Mouse (Mus musculus): ENCODE measurements around the gene Cd3e.
"Not testable (repeated sequence)": the region's sequence is repeated elsewhere in the genome, so short reads cannot be mapped to it uniquely, and the experiment has no call there.

Cd3e gene

DNA sequence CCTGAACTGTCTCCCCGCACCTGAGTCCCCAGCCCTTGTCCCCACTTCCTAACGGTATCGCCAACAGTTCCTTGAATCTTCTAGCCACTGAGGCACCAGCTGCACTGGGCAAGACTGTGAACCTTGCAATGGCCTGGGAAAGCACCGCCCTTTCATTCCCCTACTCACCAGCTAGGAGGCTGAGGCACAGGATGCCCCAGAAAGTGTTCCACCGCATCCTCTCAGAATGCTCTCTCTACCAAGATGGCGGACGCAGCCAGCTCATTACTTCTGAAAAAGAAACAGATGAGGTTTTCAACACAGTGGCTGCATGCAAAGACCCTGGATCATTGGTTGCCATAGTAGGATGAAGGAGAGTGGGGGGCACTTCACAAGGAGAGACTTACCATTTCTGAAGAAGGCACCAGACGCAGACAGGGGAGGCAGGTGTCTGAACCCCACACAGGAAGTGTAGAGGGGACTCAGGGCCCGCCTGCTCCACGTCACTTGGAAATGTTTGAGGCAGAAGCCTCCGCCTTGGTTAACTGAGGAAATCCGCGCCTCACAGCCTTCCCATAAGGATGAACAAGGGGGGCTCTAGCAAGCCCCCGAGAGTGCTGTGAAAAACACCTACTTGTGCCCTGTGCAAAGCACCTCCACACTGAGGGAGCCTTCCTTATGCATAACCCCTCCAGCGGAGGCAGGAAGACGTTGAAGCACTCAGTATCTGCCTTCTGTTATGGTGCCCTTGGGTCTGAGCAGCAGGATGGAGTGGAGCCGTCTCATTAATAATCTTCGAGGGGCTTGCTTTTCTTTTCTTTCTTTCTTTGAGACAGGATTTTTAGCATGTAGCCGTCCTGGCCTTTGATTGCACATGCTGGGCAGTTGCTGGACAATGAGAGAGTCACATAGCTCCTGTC lies at the start of gene Cd3e:
Gene Cd3e, minus strand, starts transcription at position 448 of the 899 bp plus-strand sequence.
- DNase-seq (ENCODE audit: low read depth, low spot score): no peak

DNA sequence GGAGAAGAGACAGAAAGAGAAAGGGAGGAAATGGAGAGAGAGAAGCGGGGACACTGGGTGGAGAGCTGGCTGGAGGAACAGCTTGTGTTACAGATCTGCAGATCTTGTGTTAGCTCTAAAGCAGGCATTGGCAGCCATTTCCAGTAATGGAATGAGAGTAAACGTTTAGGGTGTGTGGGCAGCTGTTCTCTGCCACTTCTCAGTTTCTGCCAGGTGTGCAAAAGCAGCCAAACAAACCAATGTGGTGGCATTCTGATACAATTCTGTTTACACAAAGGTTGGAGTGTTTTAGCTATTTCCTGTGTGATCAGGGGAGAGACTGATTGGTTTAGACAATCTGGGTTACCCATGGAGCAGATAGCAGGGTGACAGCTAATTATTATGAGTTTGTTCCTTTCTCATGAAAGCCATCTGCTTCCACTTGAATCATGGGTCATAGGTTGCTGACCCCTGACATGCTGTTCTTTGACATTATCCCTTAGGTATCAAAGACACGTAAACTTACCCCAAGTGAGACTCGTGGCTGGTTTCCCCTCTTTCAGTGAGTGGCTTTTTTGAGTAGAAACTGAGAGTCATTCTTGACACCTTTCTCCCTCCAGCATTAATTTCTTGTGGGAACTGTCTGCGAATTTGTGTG lies 49.0 kb upstream of the Cd3e start:
- DNase-seq (ENCODE audit: low read depth, low spot score): no peak

DNA sequence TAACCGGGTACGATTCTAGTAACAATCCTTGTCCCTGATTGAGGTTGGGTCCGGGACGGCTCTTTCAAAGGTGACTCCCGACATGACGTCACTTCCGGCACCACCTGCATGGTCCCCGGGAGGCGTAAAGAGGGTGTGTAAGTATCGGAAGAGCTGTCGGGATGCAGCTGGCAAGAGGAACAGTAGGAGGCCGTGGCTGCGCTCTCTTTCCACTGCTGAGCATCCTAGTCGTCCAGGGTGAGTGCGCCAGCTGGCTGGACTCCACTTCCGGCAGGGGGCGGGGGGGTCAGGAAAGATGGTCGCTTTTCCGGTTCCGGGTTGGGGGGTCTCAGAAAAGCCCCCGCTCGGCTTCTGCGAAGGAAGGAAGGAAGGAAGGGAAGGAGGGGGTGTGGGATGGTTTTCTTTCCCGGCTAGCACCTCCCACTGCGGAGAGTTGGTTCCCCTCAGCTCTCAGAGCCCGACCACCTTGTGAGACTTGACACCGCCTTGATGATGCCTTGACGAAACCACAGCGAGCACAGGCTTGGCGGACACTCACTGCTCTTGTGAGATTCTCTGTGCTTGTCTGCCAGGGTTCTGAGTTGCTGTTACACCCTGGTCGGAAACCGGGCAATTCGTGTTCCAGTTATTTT lies 45.8 kb upstream of the Cd3e start, which contains the start of gene Mpzl3:
Gene Mpzl3, plus strand, starts transcription at position 105 of the 632 bp plus-strand sequence.
- peak; percentile 92 for DNase-seq (ENCODE audit: low read depth, low spot score)

DNA sequence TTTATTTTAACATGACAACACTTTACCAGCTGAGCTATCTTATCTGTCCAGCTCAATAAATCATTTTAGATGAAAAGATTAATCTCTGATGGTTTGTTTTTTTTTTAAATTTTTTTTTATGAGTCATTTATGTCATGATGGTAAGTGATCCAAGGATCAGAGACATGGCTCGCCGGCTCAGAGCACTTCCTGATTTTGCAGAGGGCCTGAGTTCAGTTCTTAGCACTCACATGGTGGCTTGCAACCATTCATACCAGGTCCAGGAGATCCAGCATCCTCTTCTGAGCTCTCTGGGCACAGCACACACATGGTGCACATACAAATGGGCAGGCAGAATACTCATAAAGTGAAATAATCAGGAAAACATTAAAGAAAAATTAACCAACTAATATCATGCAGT lies 40.9 kb upstream of the Cd3e start:
- DNase-seq (ENCODE audit: low read depth, low spot score): no peak

DNA sequence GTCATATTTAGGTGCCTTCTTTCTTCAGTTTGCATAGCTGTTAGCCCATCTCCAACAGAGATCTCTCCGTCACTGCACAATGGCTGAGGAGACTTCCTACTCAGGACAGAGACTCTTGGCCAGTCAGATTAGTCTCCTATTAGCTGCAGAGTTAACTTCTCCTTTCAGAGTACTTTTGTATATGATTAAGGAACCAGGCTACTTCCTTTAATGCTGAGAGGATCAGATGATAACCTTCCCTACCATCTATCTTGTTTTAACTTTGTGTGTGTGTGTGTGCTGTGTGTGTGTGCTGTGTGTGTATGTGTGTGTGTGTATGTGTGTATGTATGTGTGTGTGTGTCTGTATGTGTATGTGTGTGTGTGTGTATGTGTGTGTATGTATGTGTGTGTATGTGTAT lies 40.3 kb upstream of the Cd3e start:
- no peak for DNase-seq (ENCODE audit: low read depth, low spot score)

DNA sequence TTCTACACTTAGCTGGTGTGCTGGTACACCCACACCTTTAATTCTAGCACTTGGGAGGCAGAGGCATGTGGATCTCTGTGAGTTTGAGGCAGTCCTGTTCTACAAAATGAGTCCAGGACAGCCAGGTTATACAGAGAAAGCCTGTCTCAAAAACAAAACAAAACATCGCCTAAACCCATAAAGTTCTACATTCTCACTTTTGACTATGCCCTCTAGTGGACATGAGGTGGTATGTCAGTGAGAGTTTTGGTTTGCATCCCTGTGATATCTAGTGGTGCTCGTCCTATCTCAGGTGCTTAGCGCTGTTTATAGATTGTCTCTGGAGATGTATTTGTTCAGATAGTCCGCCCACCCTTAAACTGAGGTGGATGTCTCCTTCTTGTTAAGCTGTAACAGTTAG lies 39.1 kb upstream of the Cd3e start:
- no peak for DNase-seq (ENCODE audit: low read depth, low spot score)

DNA sequence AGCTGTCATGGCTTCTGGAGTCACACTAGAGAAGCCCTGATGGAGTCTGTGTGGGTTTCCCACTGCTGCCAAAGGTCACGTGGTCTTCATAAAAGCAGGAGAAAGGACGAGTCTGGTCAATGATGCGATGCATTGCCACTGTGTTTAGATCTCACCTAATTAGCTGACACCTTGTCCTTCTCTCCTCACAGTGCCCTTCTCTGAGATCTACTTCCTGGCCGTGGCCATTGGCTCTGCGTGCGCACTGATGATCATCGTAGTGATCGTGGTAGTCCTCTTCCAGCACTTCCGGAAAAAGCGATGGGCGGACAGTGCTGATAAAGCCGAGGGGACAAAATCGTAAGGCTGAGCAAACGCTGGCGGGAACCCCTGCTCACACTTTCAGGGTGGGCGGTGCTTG lies 37.5 kb upstream of the Cd3e start:
- DNase-seq (ENCODE audit: low read depth, low spot score): no peak

DNA sequence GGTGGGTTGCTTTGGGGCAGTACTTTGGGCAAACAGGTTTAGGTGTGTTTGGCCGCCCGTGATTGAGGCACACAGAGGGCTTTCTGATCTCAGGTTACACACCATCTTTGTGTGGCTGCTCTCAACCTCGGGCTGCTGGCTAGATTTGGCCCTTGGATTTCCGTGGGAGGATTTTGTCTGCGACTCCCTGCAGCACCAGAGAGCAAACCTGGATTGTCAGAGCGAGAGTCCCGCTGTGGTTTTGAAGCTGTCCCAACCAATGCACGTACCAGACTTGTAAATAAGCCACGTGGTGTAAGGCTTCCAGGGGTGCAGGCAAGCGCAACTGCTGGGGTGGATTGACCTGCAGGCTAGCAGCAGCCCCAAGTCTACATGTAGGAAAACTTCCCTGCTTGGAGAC lies 33.5 kb upstream of the Cd3e start:
- DNase-seq (ENCODE audit: low read depth, low spot score): no peak

DNA sequence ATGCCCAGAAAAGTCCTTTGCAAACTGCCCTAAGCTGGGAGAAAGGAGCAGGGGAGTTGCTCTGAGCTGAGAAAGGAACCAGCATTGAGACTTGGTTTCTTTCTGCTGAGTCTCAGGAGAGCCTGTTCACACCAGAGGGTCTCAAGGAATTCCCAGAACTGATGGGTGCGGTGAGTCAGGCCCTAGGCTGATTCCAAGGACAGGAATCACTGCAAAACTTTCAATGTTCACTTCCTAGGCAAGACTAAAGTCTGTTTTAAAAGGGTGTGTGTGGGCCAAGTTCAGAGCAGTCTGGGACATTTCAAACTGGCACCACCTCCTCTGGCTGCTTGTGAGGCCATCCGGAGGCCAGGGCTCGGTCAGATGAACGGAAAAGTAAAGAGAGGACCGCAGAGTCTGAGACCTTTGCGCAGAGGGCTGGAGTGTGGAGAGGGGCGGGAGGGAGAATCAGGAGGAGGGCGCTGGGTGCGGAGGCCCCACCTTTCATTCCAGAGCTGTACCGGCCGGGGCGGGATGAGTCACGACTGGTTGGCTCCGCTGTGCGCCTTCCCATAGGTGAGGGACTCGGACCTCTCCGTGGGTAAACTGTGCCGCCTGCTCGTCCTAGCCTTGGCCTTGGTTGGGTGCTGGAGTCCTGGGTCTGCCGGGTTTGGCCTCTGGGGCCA lies 32.8 kb upstream of the Cd3e start:
- no peak for DNase-seq (ENCODE audit: low read depth, low spot score)

DNA sequence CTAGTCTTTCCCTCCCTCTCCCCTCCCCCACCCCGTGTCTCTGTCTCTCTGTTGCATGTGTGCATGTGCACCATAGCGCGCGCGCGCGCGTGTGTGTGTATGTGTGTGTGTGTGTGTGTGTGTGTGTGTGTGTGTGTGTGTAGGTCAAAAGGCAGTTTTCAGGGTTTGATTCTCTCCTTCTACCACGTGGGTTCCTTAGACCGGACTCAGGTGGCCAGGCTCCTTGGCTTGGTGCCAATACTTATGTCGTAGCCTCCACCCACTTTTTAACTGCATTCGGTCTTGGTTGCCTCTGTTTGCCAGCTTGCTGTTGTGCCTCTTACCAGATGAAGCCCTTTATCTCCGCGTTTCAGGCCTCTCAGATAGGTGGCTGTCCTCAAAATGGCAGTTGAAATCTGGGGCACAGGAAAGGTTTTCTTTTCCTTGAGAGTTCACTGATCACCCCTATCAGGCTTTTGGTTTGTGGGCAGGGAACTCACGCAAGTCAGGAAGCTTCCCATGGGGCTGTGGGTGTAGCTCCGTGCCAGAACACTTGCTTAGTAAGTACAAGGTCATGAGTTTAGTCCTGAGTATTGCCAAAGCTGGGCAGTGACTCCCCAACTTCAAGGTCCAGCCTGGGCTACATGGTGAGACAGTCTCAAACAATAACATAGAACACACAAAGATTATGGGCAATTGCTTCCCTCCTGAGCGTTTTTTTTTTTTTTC lies 31.9 kb upstream of the Cd3e start:
- DNase-seq (ENCODE audit: low read depth, low spot score): no peak

DNA sequence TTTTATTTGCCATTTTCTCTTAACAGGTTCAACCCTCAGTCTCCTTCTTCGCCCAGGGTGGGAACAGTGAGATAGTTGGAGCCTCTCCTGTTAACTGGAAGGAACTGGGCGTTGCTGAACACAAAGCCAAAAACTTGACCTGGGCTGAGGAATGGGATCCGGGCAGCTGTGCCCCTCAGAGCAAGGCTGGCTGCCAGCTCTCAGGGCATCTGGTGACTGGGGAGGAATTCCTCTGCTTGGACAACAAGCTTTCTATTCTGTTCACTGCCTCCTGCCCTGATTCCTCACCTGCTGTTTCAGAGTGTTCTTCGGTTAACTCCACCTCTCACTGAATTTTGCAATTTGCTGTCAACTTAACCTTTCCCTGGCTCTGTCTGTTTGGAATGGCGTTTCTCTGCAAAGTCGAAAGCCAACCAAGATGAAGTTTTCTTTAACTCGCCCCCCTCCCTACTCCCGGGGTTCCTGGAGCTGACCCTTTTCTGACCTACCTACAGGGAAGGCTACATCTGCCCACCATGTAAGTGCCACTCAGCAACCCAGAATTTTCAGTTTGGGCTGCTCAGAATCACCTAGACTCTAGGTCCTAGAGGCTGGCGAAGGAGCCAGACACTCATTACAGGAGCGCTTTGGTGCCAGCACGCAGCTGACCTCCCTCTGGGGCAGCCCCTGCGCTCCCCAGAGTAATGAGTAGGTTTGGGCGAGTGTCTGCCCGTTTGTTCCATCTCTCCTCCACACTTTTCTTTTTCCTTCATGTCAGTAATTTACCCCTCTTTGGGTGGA lies 30.8 kb upstream of the Cd3e start:
- DNase-seq (ENCODE audit: low read depth, low spot score): no peak

DNA sequence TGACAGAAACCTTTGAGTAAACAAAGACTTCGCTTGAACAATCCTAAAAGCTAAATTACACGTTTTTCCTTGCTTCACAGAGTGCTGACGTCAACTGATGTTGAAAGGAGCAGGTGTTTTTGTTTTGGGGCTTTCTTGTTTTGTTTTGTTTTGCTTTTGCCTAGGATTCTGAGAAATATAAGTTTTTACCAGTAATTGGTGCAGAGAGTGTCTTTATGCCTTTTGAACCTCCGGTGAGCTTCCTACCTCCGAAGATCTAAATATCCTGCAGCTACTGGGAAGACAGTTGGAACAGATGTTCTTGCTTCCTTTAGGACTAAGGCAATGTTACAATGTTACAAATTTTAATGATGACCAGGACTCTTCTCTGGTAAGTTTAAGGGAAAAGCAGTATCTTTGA lies 30.1 kb upstream of the Cd3e start, which contains the start of gene Mpzl2:
Gene Mpzl2, plus strand, starts transcription at position 301 of the 400 bp plus-strand sequence.
- no peak for DNase-seq (ENCODE audit: low read depth, low spot score)

DNA sequence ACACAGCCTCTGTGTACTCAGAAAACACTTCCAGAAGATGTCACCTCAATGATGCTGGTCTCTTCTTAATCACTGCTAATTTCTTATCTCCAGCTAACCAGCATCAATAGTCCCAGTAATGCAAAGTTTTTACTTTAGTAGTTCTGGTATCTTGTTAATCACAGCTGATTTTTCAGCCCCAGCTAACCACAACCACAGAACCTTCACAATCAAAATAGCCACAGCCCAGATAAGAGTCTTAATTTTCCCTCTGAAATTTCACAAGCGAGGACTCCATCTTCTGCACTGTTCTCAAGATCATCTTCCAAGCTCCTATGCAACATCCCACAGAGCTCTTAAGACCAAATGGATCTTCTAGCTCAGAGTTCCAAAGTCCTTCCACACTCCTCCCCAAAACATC lies 28.4 kb upstream of the Cd3e start:
- not testable (repeated sequence) for DNase-seq (ENCODE audit: low read depth, low spot score)

DNA sequence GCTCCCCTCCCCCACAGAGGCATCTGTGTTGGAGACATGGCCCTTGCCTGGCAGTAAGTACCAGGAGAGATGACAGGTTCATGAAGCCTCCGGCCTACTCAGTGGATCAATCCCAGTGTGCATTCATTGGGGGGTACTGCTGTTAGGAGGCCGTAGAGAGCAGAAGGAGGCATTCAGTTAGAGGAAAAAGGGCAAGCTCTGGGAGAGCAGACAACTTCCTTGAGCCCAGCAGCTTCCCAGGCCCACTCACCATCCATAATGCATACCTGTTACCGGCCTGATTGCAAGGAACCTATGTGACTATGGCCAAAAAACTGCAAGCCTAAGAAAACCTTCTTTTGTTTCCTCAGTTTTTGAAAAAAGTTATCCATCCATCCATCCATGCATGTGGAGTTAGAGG lies 25.1 kb upstream of the Cd3e start:
- no peak for DNase-seq (ENCODE audit: low read depth, low spot score)

DNA sequence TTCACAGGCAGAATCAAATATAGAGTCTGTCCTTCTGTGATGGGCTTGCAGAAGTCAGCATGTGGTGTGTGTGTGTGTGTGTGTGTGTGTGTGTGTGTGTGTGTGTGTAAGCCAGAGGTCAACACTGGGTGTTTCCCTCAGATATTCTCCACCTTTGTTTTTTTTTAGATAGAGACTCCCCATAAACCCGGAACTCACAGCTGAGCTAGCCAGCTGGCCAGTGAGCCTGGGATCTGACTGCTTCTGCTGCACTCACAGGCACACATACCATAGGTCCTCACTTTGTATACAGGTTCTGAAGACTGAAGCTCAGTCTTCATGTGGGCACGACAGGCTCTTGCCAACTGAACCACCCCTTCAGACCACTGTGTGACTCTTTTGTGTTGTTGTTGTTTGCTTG lies 22.8 kb upstream of the Cd3e start:
- DNase-seq (ENCODE audit: low read depth, low spot score): no peak

DNA sequence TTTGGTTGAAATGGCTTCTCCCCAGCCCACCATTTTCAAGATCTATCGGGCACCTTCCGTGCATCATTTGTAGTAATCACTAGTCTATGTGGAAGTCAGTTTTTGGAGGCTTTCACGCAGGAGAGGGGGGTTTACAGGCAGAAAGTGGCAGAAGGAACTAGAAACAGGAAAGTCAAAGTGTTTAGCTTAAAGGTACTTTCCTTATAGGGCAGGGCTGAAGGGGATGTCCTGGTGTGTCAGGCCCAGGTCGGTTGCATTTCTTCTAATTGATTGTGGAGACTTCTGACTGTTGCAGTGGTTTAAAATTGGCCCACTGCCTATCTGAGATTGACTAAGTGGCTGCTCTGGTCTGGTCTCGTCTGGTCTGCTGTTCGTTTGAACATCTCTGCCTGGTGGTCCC lies 20.9 kb upstream of the Cd3e start:
- no peak for DNase-seq (ENCODE audit: low read depth, low spot score)

DNA sequence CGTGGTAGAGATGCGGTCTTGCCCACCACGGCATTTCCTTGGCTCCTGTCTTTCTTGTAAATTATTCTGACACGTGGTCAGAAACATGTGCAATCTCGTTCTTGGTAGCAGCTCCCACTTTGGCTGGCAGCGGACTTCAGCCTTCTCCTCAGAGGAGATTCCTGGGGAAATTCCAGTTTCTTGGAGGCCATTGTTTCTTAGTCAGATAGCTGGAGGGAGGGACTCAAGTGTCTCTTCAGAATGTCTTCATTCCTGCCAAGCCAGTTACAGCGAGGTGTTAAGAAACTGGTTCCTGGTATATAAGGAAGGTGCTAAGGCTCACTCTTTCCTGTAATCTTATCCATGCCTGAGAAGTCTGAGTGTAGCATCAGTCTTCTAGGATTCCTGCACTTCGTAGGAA lies 17.9 kb upstream of the Cd3e start:
- no peak for DNase-seq (ENCODE audit: low read depth, low spot score)

DNA sequence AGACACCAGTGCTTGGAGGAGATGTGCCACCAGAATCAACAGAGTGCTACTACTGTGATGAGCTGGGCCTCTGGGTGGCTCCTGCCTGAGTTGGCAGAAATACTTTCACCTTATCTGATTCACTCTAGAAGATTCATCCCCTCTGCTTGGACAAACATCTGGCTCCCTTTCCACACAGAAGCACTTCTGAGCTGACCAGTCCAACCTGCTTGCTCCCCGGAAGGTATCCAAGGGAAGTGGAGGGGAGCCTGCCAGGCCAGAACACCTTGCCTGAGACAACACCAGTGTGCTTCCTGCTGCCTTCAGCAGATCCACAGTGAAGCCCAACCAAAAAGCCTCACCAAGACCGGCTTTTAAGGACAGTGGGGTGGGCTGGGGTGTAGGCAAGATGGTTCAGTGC lies 14.8 kb upstream of the Cd3e start:
- DNase-seq (ENCODE audit: low read depth, low spot score): no peak

DNA sequence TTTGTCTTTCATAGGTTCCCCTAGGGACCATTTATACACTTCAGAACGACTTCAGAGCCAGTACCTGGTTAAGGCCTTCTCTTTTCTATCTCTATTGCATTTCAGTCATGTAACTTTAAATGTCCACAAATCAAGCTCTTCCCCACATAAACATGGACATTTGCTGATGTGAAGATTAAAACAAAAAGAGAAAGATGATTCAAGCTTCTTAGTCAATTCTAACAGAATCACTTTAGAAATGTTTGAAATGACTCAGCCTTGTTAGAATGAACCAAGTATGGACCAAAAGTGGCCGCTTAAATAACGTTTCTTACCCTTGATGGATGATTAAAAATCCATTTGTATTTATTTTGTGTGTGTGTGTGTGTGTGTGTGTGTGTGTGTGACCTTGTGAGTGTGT lies 14.2 kb upstream of the Cd3e start:
- DNase-seq (ENCODE audit: low read depth, low spot score): no peak

DNA sequence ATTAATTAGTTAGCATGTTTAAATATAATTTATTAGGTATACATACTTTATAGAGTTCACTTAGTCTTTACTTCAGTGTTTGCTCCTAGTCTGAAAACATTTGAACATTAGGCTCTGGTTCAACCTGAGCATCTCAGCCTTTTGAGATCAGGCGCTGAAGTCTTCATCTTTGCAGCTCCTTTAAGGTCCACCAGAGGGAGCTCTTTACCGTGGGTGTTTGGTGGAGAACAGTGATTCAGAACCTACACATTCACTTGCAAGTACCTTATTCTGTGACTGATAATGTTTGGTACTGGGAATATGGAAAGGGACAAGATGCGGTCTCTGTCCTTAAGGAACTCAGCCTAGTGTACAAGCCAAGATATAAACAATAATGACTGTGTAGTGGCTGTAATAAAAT lies 13.4 kb upstream of the Cd3e start:
- peak; percentile 48 for DNase-seq (ENCODE audit: low read depth, low spot score)

DNA sequence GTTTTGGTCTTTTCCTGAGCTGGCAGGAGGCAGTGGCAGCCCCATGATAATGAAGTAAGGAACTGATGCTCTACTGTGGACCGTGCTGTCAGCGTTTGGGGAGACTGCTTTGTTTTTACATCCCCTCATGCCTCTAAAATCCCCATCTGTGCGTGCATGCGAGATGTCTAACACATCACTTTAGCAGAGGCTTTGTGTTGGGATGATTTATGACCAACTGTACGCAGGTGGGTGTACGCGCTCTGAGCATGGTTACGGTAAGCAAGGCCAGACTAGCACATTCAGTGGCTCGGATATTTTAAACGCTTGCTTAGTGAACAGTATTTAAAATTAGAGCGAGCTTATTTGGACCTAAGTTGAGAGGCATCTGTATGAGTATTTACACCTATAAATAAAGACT lies 8.6 kb upstream of the Cd3e start:
- DNase-seq (ENCODE audit: low read depth, low spot score): peak; percentile 35

Measured in telencephalon, adult 2 months (tissue).